Mouse (Mus musculus): Measurements from ENCODE around the gene Unc45a.

Gene Unc45a

GRCm38 (mm10) chr7:80280998-80281397 is 59.8 kb downstream of the Unc45a start:
- no peak for DNase-seq (ENCODE audit: low read depth)

GRCm38 (mm10) chr7:80280032-80280431 is 60.8 kb downstream of the Unc45a start:
- DNase-seq (ENCODE audit: low read depth), result no peak

- no peak for DNase-seq (ENCODE audit: low read depth)
Observed at GRCm38 (mm10) chr7:80276374-80276773, 64.4 kb downstream of the Unc45a start.
